Mouse (Mus musculus) CH12.LX (cell line): Measurements from ENCODE around the gene Chchd4. TPM values are rescaled to one million over a fixed set of nuclear protein-coding genes. Genes with fewer than 3 reads are reported as not detected.

Source experiments
- DNase-seq: peaks from one replicate; pipeline ENCODE4 v3.0.0-alpha.2; 2013; ENCODE audit errors: extremely low read depth
- H3K27ac ChIP-seq: 2 replicates; pipeline ENCODE4 v1.5.1; 2012; ENCODE audit warnings: low read depth, mild to moderate bottlenecking, control low read depth, moderate library complexity; ENCODE audit not compliant: insufficient read depth
- H3K27me3 ChIP-seq: replicated peaks from 2 replicates; pipeline ENCODE3; 2012; ENCODE audit warnings: inconsistent platforms
- H3K36me3 ChIP-seq, 2 experiments: replicated peaks in 1 of 2; 2 replicates each; pipeline versions ENCODE3 to v1.6.1; 2012; ENCODE audit warnings: inconsistent platforms in 1 of 2, low read length in 1 of 2, mild to moderate bottlenecking in 1 of 2, mixed read lengths in 1 of 2, moderate library complexity in 1 of 2; ENCODE audit not compliant: control insufficient read depth in 1 of 2, insufficient read depth in 1 of 2
- H3K4me1 ChIP-seq, 2 experiments: 2 replicates each; pipeline ENCODE4 v1.6.1; 2012; ENCODE audit warnings: inconsistent platforms in 1 of 2, moderate library complexity in 1 of 2; ENCODE audit not compliant: insufficient read depth in 2 of 2, control insufficient read depth in 1 of 2
- H3K4me2 ChIP-seq: 2 replicates; pipeline ENCODE4 v1.6.1; 2012; ENCODE audit warnings: low read depth, mild to moderate bottlenecking, control low read depth; ENCODE audit not compliant: poor library complexity, insufficient read depth, severe bottlenecking
- H3K4me3 ChIP-seq, 3 experiments: fragments of 150-350 bp in 1 of 3; sonication (generic) in 1 of 3; replicated peaks in 1 of 3; 2 replicates each; pipeline versions ENCODE3 to v1.5.1; 2011 to 2012; ENCODE audit warnings: low read depth in 2 of 3, low read length in 2 of 3, mild to moderate bottlenecking in 2 of 3, moderate library complexity in 2 of 3, control low read depth in 1 of 3, improper control_type of control experiment in 1 of 3, inconsistent platforms in 1 of 3, mixed read lengths in 1 of 3; ENCODE audit not compliant: poor library complexity in 1 of 3
- H3K79me2 ChIP-seq: replicated peaks from 2 replicates; pipeline ENCODE4 v1.6.1; 2012; ENCODE audit warnings: mild to moderate bottlenecking, moderate library complexity; ENCODE audit not compliant: control insufficient read depth, poor library complexity, insufficient read depth, severe bottlenecking; ENCODE audit errors: extremely low read depth
- H3K9ac ChIP-seq: 2 replicates; pipeline ENCODE4 v1.6.1; 2012; ENCODE audit warnings: low read depth, mild to moderate bottlenecking, control low read depth, moderate library complexity; ENCODE audit not compliant: insufficient read depth
- H3K9me3 ChIP-seq: replicated peaks from 2 replicates; pipeline ENCODE3; 2012; ENCODE audit warnings: low read length, inconsistent platforms, mixed read lengths
- CHD1 ChIP-seq: IDR thresholded peaks from 2 replicates; pipeline ENCODE4 v1.6.1; 2012; ENCODE audit warnings: low read depth, low read length, improper control_type of control experiment, inconsistent platforms
- CHD2 ChIP-seq: IDR thresholded peaks from 2 replicates; pipeline ENCODE4 v1.6.1; 2011; ENCODE audit warnings: low read length, improper control_type of control experiment
- E2F4 ChIP-seq: IDR thresholded peaks from 2 replicates; pipeline ENCODE4 v1.6.1; 2011; ENCODE audit warnings: low read depth, low read length, improper control_type of control experiment; ENCODE audit not compliant: insufficient replicate concordance
- ETS1 ChIP-seq: conservative IDR thresholded peaks from 2 replicates; pipeline ENCODE4 v1.6.1; 2012; ENCODE audit warnings: low read depth, mild to moderate bottlenecking, inconsistent platforms, low read length, improper control_type of control experiment, moderate library complexity
- GABPA ChIP-seq: IDR thresholded peaks from 2 replicates; pipeline ENCODE4 v1.6.1; 2012; ENCODE audit warnings: low read depth, low read length, improper control_type of control experiment, inconsistent platforms; ENCODE audit not compliant: insufficient replicate concordance
- HCFC1 ChIP-seq: IDR thresholded peaks from 2 replicates; pipeline ENCODE4 v1.6.1; 2012; ENCODE audit warnings: low read depth, mild to moderate bottlenecking, inconsistent platforms, low read length, improper control_type of control experiment
- JUN ChIP-seq: IDR thresholded peaks from 2 replicates; pipeline ENCODE4 v1.6.1; 2011; ENCODE audit warnings: low read depth, mild to moderate bottlenecking, low read length, improper control_type of control experiment, moderate library complexity; ENCODE audit not compliant: insufficient read depth
- KAT2A ChIP-seq: IDR thresholded peaks from 2 replicates; pipeline ENCODE4 v1.6.1; 2012; ENCODE audit warnings: low read length, improper control_type of control experiment, inconsistent platforms; ENCODE audit not compliant: insufficient replicate concordance
- MAX ChIP-seq: IDR thresholded peaks from 2 replicates; pipeline ENCODE4 v1.6.1; 2011; ENCODE audit warnings: low read length, improper control_type of control experiment
- MAZ ChIP-seq: IDR thresholded peaks from 2 replicates; pipeline ENCODE4 v1.6.1; 2012; ENCODE audit warnings: low read depth, mild to moderate bottlenecking, inconsistent platforms, low read length, improper control_type of control experiment, moderate library complexity
- MXI1 ChIP-seq: IDR thresholded peaks from 2 replicates; pipeline ENCODE4 v1.6.1; 2011; ENCODE audit warnings: mild to moderate bottlenecking, low read depth, low read length, improper control_type of control experiment
- MYC ChIP-seq: IDR thresholded peaks from 2 replicates; pipeline ENCODE4 v1.6.1; 2011; ENCODE audit warnings: low read depth, mild to moderate bottlenecking, improper control_type of control experiment, low read length
- NELFE ChIP-seq: IDR thresholded peaks from 2 replicates; pipeline ENCODE4 v1.6.1; 2011; ENCODE audit warnings: low read depth, low read length, improper control_type of control experiment
- NRF1 ChIP-seq: IDR thresholded peaks from 2 replicates; pipeline ENCODE4 v1.6.1; 2014; ENCODE audit warnings: low read depth, mild to moderate bottlenecking, inconsistent platforms, low read length, improper control_type of control experiment, moderate library complexity
- PAX5 ChIP-seq: IDR thresholded peaks from 2 replicates; pipeline ENCODE4 v1.6.1; 2012; ENCODE audit warnings: low read length, inconsistent platforms, mixed read lengths
- POLR2A ChIP-seq: IDR thresholded peaks from 2 replicates; pipeline ENCODE4 v1.6.1; 2011; ENCODE audit warnings: low read depth, mild to moderate bottlenecking, improper control_type of control experiment, low read length
- RCOR1 ChIP-seq: conservative IDR thresholded peaks from 2 replicates; pipeline ENCODE4 v1.6.1; 2012; ENCODE audit warnings: low read depth, mild to moderate bottlenecking, inconsistent platforms, low read length, improper control_type of control experiment
- SIN3A ChIP-seq: IDR thresholded peaks from 2 replicates; pipeline ENCODE4 v1.6.1; 2012; ENCODE audit warnings: low read length, improper control_type of control experiment, inconsistent platforms
- SMC3 ChIP-seq: IDR thresholded peaks from 2 replicates; pipeline ENCODE4 v1.6.1; 2011; ENCODE audit warnings: low read depth, low read length, improper control_type of control experiment
- TBP ChIP-seq: conservative IDR thresholded peaks from 2 replicates; pipeline ENCODE4 v1.6.1; 2011; ENCODE audit warnings: low read depth, low read length, improper control_type of control experiment
- USF1 ChIP-seq: IDR thresholded peaks from 2 replicates; pipeline ENCODE4 v1.6.1; 2014; ENCODE audit warnings: low read depth, mild to moderate bottlenecking, inconsistent platforms, low read length, improper control_type of control experiment
- USF2 ChIP-seq: conservative IDR thresholded peaks from 2 replicates; pipeline ENCODE4 v1.6.1; 2011; ENCODE audit warnings: low read depth, low read length, improper control_type of control experiment
- ZC3H11A ChIP-seq: IDR thresholded peaks from 2 replicates; pipeline ENCODE4 v1.6.1; 2012; ENCODE audit warnings: low read depth, mild to moderate bottlenecking, inconsistent platforms, low read length, improper control_type of control experiment
- ZNF384 ChIP-seq: IDR thresholded peaks from 2 replicates; pipeline ENCODE4 v1.6.1; 2012; ENCODE audit warnings: low read depth, low read length, improper control_type of control experiment, inconsistent platforms
- dilution Hi-C: fragments of 300-500 bp; cut with MboI; formaldehyde crosslinking; loops from 2 replicates; pipeline ENCODE4 v1.14.3; 2020; ENCODE audit warnings: low sequenced_read_pairs; ENCODE audit not compliant: extremely low pct_unique_long_range_greater_than_20kb, extremely low pct_ligation_motif_present
- in situ Hi-C: fragments of 300-500 bp; cut with MboI; formaldehyde crosslinking; loops from 3 replicates; pipeline ENCODE4 v1.14.3; 2019; ENCODE audit warnings: low sequenced_read_pairs, low pct_ligation_motif_present, low pct_unique_long_range_greater_than_20kb, mixed read lengths
- polyA plus RNA-seq: library from polyadenylated mRNA; unstranded; fragments of >175 nt; gene quantifications from 2 replicates; pipeline ENCODE4 v1.2.1, GENCODE M21; 2012; ENCODE audit warnings: low read depth; ENCODE audit not compliant: insufficient read length
- total RNA-seq, 2 experiments: library from RNA; depleted of rRNA; stranded (reverse); fragments of 300-350 nt in 1 of 2; fragments of >200 nt in 1 of 2; gene quantifications; 2 replicates each; pipeline ENCODE4 v1.2.3; 2012 to 2014

Chchd4 gene
- total and polyA plus RNA-seq, 3 experiments = 30.1 to 49.7 (median 41.4) TPM

DNA sequence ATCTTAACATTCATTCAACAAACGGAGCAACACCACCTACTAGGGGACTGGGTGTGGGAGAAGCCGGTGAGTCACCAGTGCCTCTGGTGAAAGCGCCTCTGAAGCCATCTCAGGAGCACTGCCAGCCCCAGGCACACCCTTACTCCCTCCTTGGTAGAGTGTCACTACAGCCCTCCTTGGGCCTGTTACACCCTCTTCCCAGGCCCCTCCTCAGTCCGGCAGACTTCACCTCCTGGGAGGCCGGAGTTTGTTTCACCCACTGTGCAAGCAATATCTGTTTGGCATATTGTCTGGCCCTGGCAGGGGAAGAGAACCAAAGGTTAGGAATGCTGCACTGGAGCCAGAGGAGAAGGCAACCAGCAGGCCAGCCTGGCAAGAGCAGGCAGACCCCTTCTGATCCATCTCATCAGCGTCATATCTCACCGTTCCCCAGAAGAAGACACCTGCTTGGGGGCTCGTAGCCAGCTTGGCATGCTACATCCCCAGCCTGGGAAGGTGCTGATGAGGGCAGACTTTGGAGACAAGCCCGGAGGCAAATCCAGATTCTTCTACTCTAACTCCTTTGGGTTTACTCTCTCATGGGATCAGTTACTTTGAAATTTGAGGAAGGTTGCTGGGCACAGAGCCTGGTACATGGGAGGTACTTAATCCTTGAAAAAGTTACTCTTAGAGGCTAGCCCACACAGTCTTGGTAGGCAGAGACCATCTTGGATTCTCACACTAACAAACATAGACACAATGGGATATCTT is 1.3 kb upstream of the Chchd4 start:
- no peak for TF ChIP-seq TBP
- TF ChIP-seq, all 38 proteins: peak for 0
- DNase-seq = no peak
- Histone ChIP-seq H3K9ac (peak overlapping the region; percentile 73), H3K79me2 (peaks cover 35% of the 10 kb centered on the region), H3K27me3 (no peaks in the 10 kb centered on the region), H3K4me2 (peak overlapping the region; percentile 90), H3K4me3 (peak overlapping the region; percentile 92 to 93 (median 93)), H3K36me3 (peaks cover 24 to 59% of the 10 kb centered on the region in 2 experiments), H3K9me3 (no peaks in the 10 kb centered on the region), H3K4me1 (peaks cover 16 to 47% of the 10 kb centered on the region in 2 experiments), H3K27ac (0 out of 2 replicates have a peak overlapping the region, but pooled peaks have one; percentile 6)
- in situ Hi-C loops = no loop called here
- dilution Hi-C loops = no loop called here

- peaks cover 42% of the 10 kb centered on the region for H3K79me2 ChIP-seq
- H3K36me3 ChIP-seq = peaks cover 17 to 59% of the 10 kb centered on the region in 2 experiments
- H3K27me3 ChIP-seq = no peaks in the 10 kb centered on the region
- H3K9ac ChIP-seq = peak overlapping the region; percentile 73
- no peaks in the 10 kb centered on the region for H3K9me3 ChIP-seq
- in situ Hi-C loops = no loop called here
- H3K4me1 ChIP-seq = peaks cover 16 to 54% of the 10 kb centered on the region in 2 experiments
- TF ChIP-seq PAX5 (no peak), USF1 (no peak), USF2 (no peak), MAZ (no peak; the same call in 1 of the 2 replicates), NRF1 (no peak), E2F4 (no peak), NELFE (peak; percentile 2; the same call in 1 of the 2 replicates), POLR2A (no peak), SIN3A (peak; percentile 89), MXI1 (peak; percentile 4; the same call in 1 of the 2 replicates), MYC (no peak), RCOR1 (no peak), KAT2A (no peak), CHD2 (no peak), MAX (no peak), SMC3 (no peak), ZC3H11A (no peak), GABPA (no peak), HCFC1 (no peak), ETS1 (no peak), JUN (no peak), ZNF384 (no peak), TBP (no peak), CHD1 (peak; percentile 48; the same call in 1 of the 2 replicates)
- peak overlapping the region; percentile 90 for H3K4me2 ChIP-seq
- DNase-seq = peak; percentile 22
- peak overlapping the region; percentile 17; the same call in 1 of the 2 replicates for H3K27ac ChIP-seq
- dilution Hi-C loops = no loop called here
- peak overlapping the region; percentile 92 to 93 (median 93) for H3K4me3 ChIP-seq
Observed at GRCm38 (mm10) chr6:91473805-91474440, 577 bp upstream of the Chchd4 start.
